Mouse (Mus musculus) MEL (cell line): ENCODE data around the gene Tmem170b. TPM values are rescaled to one million over a fixed set of nuclear protein-coding genes. Genes with fewer than 3 reads are reported as not detected.

Experiments used
- DNase-seq: peaks from one replicate; pipeline ENCODE4 v3.0.0; 2011; ENCODE audit warnings: low read depth, low spot score
- H3K27ac ChIP-seq: 2 replicates; pipeline ENCODE4 v1.5.1; 2012; ENCODE audit warnings: low read depth, mild to moderate bottlenecking, control low read depth, low read length, moderate library complexity; ENCODE audit not compliant: control insufficient read depth
- H3K27me3 ChIP-seq, 2 experiments: fragments of 150-350 bp in 1 of 2; sonication (generic) in 1 of 2; 2 replicates each; pipeline ENCODE4 v1.6.1; 2012; ENCODE audit warnings: low read length in 2 of 2, mild to moderate bottlenecking in 2 of 2, improper control_type of control experiment in 1 of 2, moderate library complexity in 1 of 2; ENCODE audit not compliant: insufficient read depth in 2 of 2, control insufficient read depth in 1 of 2
- H3K36me3 ChIP-seq, 2 experiments: 2 replicates each; pipeline ENCODE4 v1.6.1; 2012 to 2014; ENCODE audit warnings: low read length in 2 of 2, improper control_type of control experiment in 1 of 2, inconsistent platforms in 1 of 2, mild to moderate bottlenecking in 1 of 2; ENCODE audit not compliant: insufficient read depth in 2 of 2, control insufficient read depth in 1 of 2
- H3K4me1 ChIP-seq, 2 experiments: fragments of 150-350 bp in 1 of 2; sonication (generic) in 1 of 2; 2 replicates each; pipeline ENCODE4 v1.6.1; 2012; ENCODE audit warnings: low read length in 2 of 2, improper control_type of control experiment in 1 of 2, mild to moderate bottlenecking in 1 of 2; ENCODE audit not compliant: insufficient read depth in 2 of 2, control insufficient read depth in 1 of 2
- H3K4me3 ChIP-seq, 2 experiments: fragments of 150-350 bp in 1 of 2; sonication (generic) in 1 of 2; 2 replicates each; pipeline ENCODE4 v1.5.1; 2012; ENCODE audit warnings: low read depth in 2 of 2, low read length in 2 of 2, mild to moderate bottlenecking in 2 of 2, moderate library complexity in 2 of 2, control low read depth in 1 of 2, improper control_type of control experiment in 1 of 2; ENCODE audit not compliant: control insufficient read depth in 1 of 2, insufficient read depth in 1 of 2
- H3K79me2 ChIP-seq: 2 replicates; pipeline ENCODE4 v1.6.1; 2012; ENCODE audit warnings: mild to moderate bottlenecking, low read length, moderate library complexity; ENCODE audit not compliant: control insufficient read depth, poor library complexity, insufficient read depth
- H3K9ac ChIP-seq: 2 replicates; pipeline ENCODE4 v1.6.1; 2012; ENCODE audit warnings: low read depth, mild to moderate bottlenecking, control low read depth, low read length, moderate library complexity; ENCODE audit not compliant: control insufficient read depth, poor library complexity, severe bottlenecking
- H3K9me3 ChIP-seq: fragments of 150-350 bp; sonication (generic); replicated peaks from 2 replicates; pipeline ENCODE4 v1.6.1; 2012; ENCODE audit warnings: mild to moderate bottlenecking, low read length, improper control_type of control experiment, moderate library complexity; ENCODE audit not compliant: insufficient read depth
- BHLHE40 ChIP-seq: IDR thresholded peaks from 2 replicates; pipeline ENCODE4 v1.6.1; 2012; ENCODE audit warnings: low read depth, mild to moderate bottlenecking, inconsistent platforms, low read length, improper control_type of control experiment, borderline replicate concordance
- CHD1 ChIP-seq: IDR thresholded peaks from 2 replicates; pipeline ENCODE4 v1.6.1; 2012; ENCODE audit warnings: low read depth, mild to moderate bottlenecking, inconsistent platforms, low read length, improper control_type of control experiment
- CTCF ChIP-seq, 3 experiments: IDR thresholded peaks in 2 of 3; conservative IDR thresholded peaks in 1 of 3; 2 replicates each; pipeline ENCODE4 v1.5.1; 2011 to 2012; ENCODE audit warnings: low read length in 3 of 3, low read depth in 2 of 3, mild to moderate bottlenecking in 2 of 3, improper control_type of control experiment in 1 of 3, inconsistent platforms in 1 of 3, mixed read lengths in 1 of 3, moderate library complexity in 1 of 3; ENCODE audit not compliant: control insufficient read depth in 1 of 3, insufficient read depth in 1 of 3, poor library complexity in 1 of 3, severe bottlenecking in 1 of 3
- EP300 ChIP-seq, 2 experiments: IDR thresholded peaks; 2 replicates each; pipeline ENCODE4 v1.6.1; 2011; ENCODE audit warnings: improper control_type of control experiment in 2 of 2, low read length in 2 of 2, low read depth in 1 of 2, mild to moderate bottlenecking in 1 of 2
- ETS1 ChIP-seq: IDR thresholded peaks from 2 replicates; pipeline ENCODE4 v1.6.1; 2012; ENCODE audit warnings: low read depth, mild to moderate bottlenecking, inconsistent platforms, low read length, improper control_type of control experiment, moderate library complexity
- GABPA ChIP-seq: IDR thresholded peaks from 2 replicates; pipeline ENCODE4 v1.6.1; 2012; ENCODE audit warnings: low read depth, mild to moderate bottlenecking, inconsistent platforms, low read length, improper control_type of control experiment, moderate library complexity
- HCFC1 ChIP-seq: IDR thresholded peaks from 2 replicates; pipeline ENCODE4 v1.6.1; 2012; ENCODE audit warnings: low read depth, mild to moderate bottlenecking, inconsistent platforms, low read length, improper control_type of control experiment, moderate library complexity
- JUND ChIP-seq: IDR thresholded peaks from 2 replicates; pipeline ENCODE4 v1.6.1; 2011; ENCODE audit warnings: low read depth, mild to moderate bottlenecking, improper control_type of control experiment, low read length
- KAT2A ChIP-seq: conservative IDR thresholded peaks from 2 replicates; pipeline ENCODE4 v1.6.1; 2012; ENCODE audit warnings: low read depth, low read length, improper control_type of control experiment, inconsistent platforms
- MAFK ChIP-seq: IDR thresholded peaks from 2 replicates; pipeline ENCODE4 v1.6.1; 2011; ENCODE audit warnings: low read depth, mild to moderate bottlenecking, low read length, improper control_type of control experiment, borderline replicate concordance
- MYB ChIP-seq: IDR thresholded peaks from 2 replicates; pipeline ENCODE4 v1.6.1; 2011; ENCODE audit warnings: mild to moderate bottlenecking, low read depth, low read length, improper control_type of control experiment
- MYC ChIP-seq: IDR thresholded peaks from 2 replicates; pipeline ENCODE4 v1.6.1; 2011; ENCODE audit warnings: low read depth, mild to moderate bottlenecking, low read length, improper control_type of control experiment, moderate library complexity
- POLR2AphosphoS5 ChIP-seq: IDR thresholded peaks from 2 replicates; pipeline ENCODE4 v1.6.1; 2012; ENCODE audit warnings: low read depth, borderline replicate concordance, mild to moderate bottlenecking, inconsistent platforms, low read length, moderate library complexity, mixed read lengths
- SMC3 ChIP-seq: IDR thresholded peaks from 2 replicates; pipeline ENCODE4 v1.6.1; 2011; ENCODE audit warnings: low read depth, low read length, improper control_type of control experiment
- TBP ChIP-seq: IDR thresholded peaks from 2 replicates; pipeline ENCODE4 v1.8.0; 2011; ENCODE audit warnings: low read depth, low read length, improper control_type of control experiment
- USF2 ChIP-seq, 2 experiments: IDR thresholded peaks; 2 replicates each; pipeline ENCODE4 v1.6.1; 2011 to 2012; ENCODE audit warnings: improper control_type of control experiment in 2 of 2, low read length in 2 of 2, borderline replicate concordance in 1 of 2, inconsistent platforms in 1 of 2, low read depth in 1 of 2, mild to moderate bottlenecking in 1 of 2; ENCODE audit not compliant: insufficient read depth in 1 of 2
- ZMIZ1 ChIP-seq: IDR thresholded peaks from 2 replicates; pipeline ENCODE4 v1.6.1; 2012; ENCODE audit warnings: low read depth, mild to moderate bottlenecking, inconsistent platforms, low read length, improper control_type of control experiment, moderate library complexity
- polyA plus RNA-seq, 2 experiments: library from polyadenylated mRNA; stranded (reverse) in 1 of 2; unstranded in 1 of 2; fragments of >175 nt in 1 of 2; fragments of >200 nt in 1 of 2; gene quantifications; 2 replicates each; pipeline versions ENCODE4 v1.2.1 to v1.2.4; 2012; ENCODE audit warnings: low replicate concordance in 2 of 2, low read depth in 1 of 2; ENCODE audit not compliant: insufficient read length in 2 of 2, insufficient read depth in 1 of 2, missing spikeins in 1 of 2
- total RNA-seq: library from RNA; depleted of rRNA; stranded (reverse); fragments of 300-350 nt; gene quantifications from 2 replicates; pipeline ENCODE4 v1.2.3, GENCODE M21; 2012

The Tmem170b gene
- total and polyA plus RNA-seq, 3 experiments: 5.2 to 7.0 TPM; not detected in 1

DNA sequence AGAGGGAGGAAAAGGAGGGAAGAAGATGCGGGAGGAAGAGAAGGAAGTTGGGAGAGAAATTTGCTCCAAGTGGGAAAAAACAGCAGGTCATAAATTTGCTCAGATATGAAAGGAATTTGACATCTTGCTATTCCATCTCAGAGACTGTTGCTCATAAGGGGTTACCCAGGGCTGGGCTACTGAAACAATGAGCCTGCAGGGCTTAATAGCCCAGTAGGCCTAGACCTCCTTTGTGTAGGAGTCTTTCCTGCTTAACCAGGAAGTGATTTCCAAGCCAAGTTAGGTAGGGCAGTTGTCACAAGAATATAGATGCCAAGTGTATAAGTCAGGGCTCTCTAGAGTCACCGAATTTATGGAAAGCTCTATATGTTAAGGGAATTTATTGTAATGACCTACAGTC is 48.1 kb downstream of the Tmem170b start:
- no peak overlapping the region for H3K9ac ChIP-seq
- no peak overlapping the region for H3K4me3 ChIP-seq
- H3K79me2 ChIP-seq: no peaks in the 10 kb centered on the region
- H3K27me3 ChIP-seq: no peaks in the 10 kb centered on the region
- DNase-seq: no peak
- H3K36me3 ChIP-seq: no peaks in the 10 kb centered on the region
- TF ChIP-seq CHD1 (no peak), USF2 (IDR thresholded peaks at IDR 0.05; ENCODE audit: borderline replicate concordance in 1 of 2, insufficient read depth in 1 of 2, low read depth in 1 of 2, low read length in 2 of 2) (no peak), BHLHE40 (no peak), EP300 (IDR thresholded peaks at IDR 0.05; ENCODE audit: low read depth in 1 of 2, low read length in 2 of 2) (no peak), TBP (no peak), JUND (no peak), MYC (no peak), SMC3 (no peak), GABPA (no peak), POLR2AphosphoS5 (no peak)
- H3K27ac ChIP-seq: no peak overlapping the region
- H3K4me1 ChIP-seq: no peaks in the 10 kb centered on the region
- no peaks in the 10 kb centered on the region for H3K9me3 ChIP-seq

DNA sequence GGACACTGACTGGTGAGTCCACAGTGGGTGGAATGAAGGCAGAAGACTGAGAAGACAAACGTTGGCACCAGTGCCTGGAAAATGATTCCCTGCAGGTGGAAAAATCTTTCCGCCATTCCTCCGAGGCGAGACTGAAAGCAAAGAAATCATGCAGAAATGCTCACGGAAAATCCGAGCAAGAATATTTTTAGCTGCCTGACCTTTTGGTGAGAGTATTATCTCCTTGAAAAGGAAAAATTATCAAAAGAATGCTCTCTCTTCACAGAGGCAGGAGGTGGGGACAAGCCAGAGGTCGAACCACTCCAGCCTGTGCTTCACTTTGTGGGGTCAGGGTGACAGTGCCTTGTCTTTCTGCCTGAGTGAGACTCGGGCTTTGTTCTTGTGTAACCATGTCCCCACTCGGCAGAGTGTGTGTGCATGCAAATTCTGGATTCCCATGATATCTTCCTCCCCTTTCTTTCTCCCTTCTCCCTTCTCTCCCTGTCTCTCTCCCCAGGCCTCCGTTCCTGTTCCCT is 49.9 kb downstream of the Tmem170b start:
- TF ChIP-seq KAT2A (no peak), MYB (no peak), USF2 (IDR thresholded peaks at IDR 0.05; ENCODE audit: borderline replicate concordance in 1 of 2, insufficient read depth in 1 of 2, low read depth in 1 of 2, low read length in 2 of 2) (no peak), MAFK (no peak), HCFC1 (no peak), BHLHE40 (no peak), ETS1 (no peak), CTCF (IDR thresholded peaks at IDR 0.05 in 2 of 3, conservative IDR thresholded peaks at IDR 0.05 in 1 of 3; ENCODE audit: control insufficient read depth in 1 of 3, insufficient read depth in 1 of 3, low read depth in 2 of 3, low read length in 3 of 3, poor library complexity in 1 of 3, severe bottlenecking in 1 of 3) (no peak), JUND (no peak), ZMIZ1 (no peak)
- Histone ChIP-seq H3K27ac (no peak overlapping the region), H3K36me3 (no peaks in the 10 kb centered on the region), H3K9me3 (no peaks in the 10 kb centered on the region), H3K4me3 (no peak overlapping the region), H3K4me1 (no peaks in the 10 kb centered on the region), H3K9ac (no peak overlapping the region), H3K79me2 (no peaks in the 10 kb centered on the region), H3K27me3 (no peaks in the 10 kb centered on the region)
- no peak for DNase-seq
